Mouse (Mus musculus) hindbrain, postnatal 0 days (tissue): ENCODE data around the gene Eml2. TPM values are rescaled to one million over a fixed set of nuclear protein-coding genes. Genes with fewer than 3 reads are reported as not detected.

ENCODE experiments used
- ATAC-seq: fragments of 200-750 bp; cut with Nextera tagmentation; 2 replicates; pipeline ENCODE4 v1.8.0; 2017; ENCODE audit warnings: mild to moderate bottlenecking, moderate TSS enrichment, moderate library complexity
- DNase-seq: peaks from one replicate; pipeline ENCODE4 v3.0.0-alpha.2; 2015; ENCODE audit warnings: low spot score
- H3K27ac ChIP-seq: fragments of 300-500 bp; sonication (generic); 2 replicates; pipeline ENCODE4 v1.5.1; 2014; ENCODE audit warnings: mild to moderate bottlenecking
- H3K27me3 ChIP-seq: fragments of 300-500 bp; sonication (generic); 2 replicates; pipeline ENCODE4 v1.6.1; 2014; ENCODE audit warnings: low read length, mixed read lengths; ENCODE audit not compliant: insufficient read depth
- H3K36me3 ChIP-seq: fragments of 300-500 bp; sonication (generic); 2 replicates; pipeline ENCODE4 v1.6.1; 2014; ENCODE audit warnings: low read length, mixed read lengths; ENCODE audit not compliant: insufficient read depth
- H3K4me1 ChIP-seq: fragments of 300-500 bp; sonication (generic); 2 replicates; pipeline ENCODE4 v1.6.1; 2014; ENCODE audit warnings: antibody characterized with exemption, low read length, mixed read lengths; ENCODE audit not compliant: insufficient read depth
- H3K4me2 ChIP-seq: fragments of 300-500 bp; sonication (generic); 2 replicates; pipeline ENCODE4 v1.6.1; 2014; ENCODE audit warnings: low read depth, mild to moderate bottlenecking, low read length, moderate library complexity, mixed read lengths
- H3K4me3 ChIP-seq: fragments of 300-500 bp; sonication (generic); 2 replicates; pipeline ENCODE4 v1.5.1; 2014; ENCODE audit warnings: low read length
- H3K9ac ChIP-seq: fragments of 300-500 bp; sonication (generic); replicated peaks from 2 replicates; pipeline ENCODE4 v1.6.1; 2014; ENCODE audit warnings: mild to moderate bottlenecking, low read length, moderate library complexity, mixed read lengths
- H3K9me3 ChIP-seq: fragments of 300-500 bp; sonication (generic); 2 replicates; pipeline ENCODE4 v1.6.1; 2016; ENCODE audit warnings: low read length, mixed read lengths
- CTCF ChIP-seq: IDR thresholded peaks from 2 replicates; pipeline ENCODE4 v1.5.1; 2016; ENCODE audit warnings: antibody characterized with exemption, control low read depth, low read depth
- WGBS: fragments of 180-500 bp; shearing (Covaris S2); extraction: QIAGEN DNeasy Blood & Tissue Kit; methylation state at CpG from one replicate; pipeline ENCODE4 v1.1.7; 2014; 5-methylcytosine and 5-hydroxymethylcytosine counted together
- polyA plus RNA-seq: library from polyadenylated mRNA; unstranded; fragments of >200 nt; fragmentation: Nextera tagmentation; extraction: Ambion mirVana; gene quantifications from 2 replicates; pipeline ENCODE4 v1.2.1, GENCODE M21; 2015
- total RNA-seq: library from RNA; depleted of rRNA; stranded (reverse); fragments of >200 nt; gene quantifications from 2 replicates; pipeline ENCODE4 v1.2.3, GENCODE M21; 2014

The Eml2 gene
- total and polyA plus RNA-seq, 2 experiments from 2014 or later = 18.9 to 103 TPM

- ATAC-seq (no peak), DNase-seq (no peak)
- Histone ChIP-seq H3K4me2 (peak overlapping the region; percentile 63), H3K36me3 (peaks cover 6% of the 10 kb centered on the region; the same call in 1 of the 2 replicates), H3K27me3 (0 out of 2 replicates have a peak, but pooled peaks cover 5% of the 10 kb centered on the region), H3K27ac (no peak overlapping the region), H3K9ac (0 out of 2 replicates have a peak overlapping the region, but pooled peaks have one; percentile 1), H3K9me3 (no peaks in the 10 kb centered on the region), H3K4me1 (peaks cover 5% of the 10 kb centered on the region; the same call in 1 of the 2 replicates), H3K4me3 (peak overlapping the region; percentile 63)
- 10% methylated on average over 17 of the region's 18 CpGs for WGBS
- TF ChIP-seq CTCF = no peak
Measured at GRCm38 (mm10) chr7:19178035-19178434, 1.8 kb downstream of the Eml2 start.

- peak; percentile 87 for TF ChIP-seq CTCF
- Histone ChIP-seq H3K9me3 (no peaks in the 10 kb centered on the region), H3K9ac (peak overlapping the region; percentile 1; the same call in 1 of the 2 replicates), H3K4me3 (peak overlapping the region; percentile 63), H3K4me1 (peaks cover 5% of the 10 kb centered on the region; the same call in 1 of the 2 replicates), H3K27me3 (0 out of 2 replicates have a peak, but pooled peaks cover 5% of the 10 kb centered on the region), H3K4me2 (peak overlapping the region; percentile 63), H3K36me3 (peaks cover 6% of the 10 kb centered on the region; the same call in 1 of the 2 replicates), H3K27ac (no peak overlapping the region)
- peak; percentile 81 for DNase-seq
- no peak for ATAC-seq
- WGBS = 6% methylated on average over 27 of the region's 27 CpGs
Measured at GRCm38 (mm10) chr7:19178443-19179092, 2.3 kb downstream of the Eml2 start.

GRCm38 (mm10) chr7:19179173-19179572 lies 3.0 kb downstream of the Eml2 start:
- ATAC-seq = no peak
- peaks cover 6% of the 10 kb centered on the region; the same call in 1 of the 2 replicates for H3K36me3 ChIP-seq

GRCm38 (mm10) chr7:19179936-19180335 lies 3.7 kb downstream of the Eml2 start:
- Histone ChIP-seq H3K27me3 (0 out of 2 replicates have a peak, but pooled peaks cover 5% of the 10 kb centered on the region), H3K4me3 (peak overlapping the region; percentile 63; the same call in 1 of the 2 replicates), H3K27ac (no peak overlapping the region), H3K9ac (peak overlapping the region; percentile 21; the same call in 1 of the 2 replicates), H3K36me3 (peaks cover 6% of the 10 kb centered on the region; the same call in 1 of the 2 replicates), H3K4me1 (peaks cover 10% of the 10 kb centered on the region; the same call in 1 of the 2 replicates), H3K4me2 (no peak overlapping the region), H3K9me3 (no peaks in the 10 kb centered on the region)
- no peak for DNase-seq
- no peak for TF ChIP-seq CTCF
- no peak for ATAC-seq
- WGBS = 48% methylated on average over 6 of the region's 6 CpGs

More at GRCm38 (mm10) chr7:19179173-19179572, 3.0 kb downstream of the Eml2 start:
- H3K27me3 ChIP-seq = 0 out of 2 replicates have a peak, but pooled peaks cover 5% of the 10 kb centered on the region
- H3K4me2 ChIP-seq = peak overlapping the region; percentile 63
- H3K4me3 ChIP-seq = peak overlapping the region; percentile 63
- 2% methylated on average over 32 of the region's 32 CpGs for WGBS
- H3K9me3 ChIP-seq = no peaks in the 10 kb centered on the region
- peaks cover 5% of the 10 kb centered on the region; the same call in 1 of the 2 replicates for H3K4me1 ChIP-seq
- peak; percentile 77 for TF ChIP-seq CTCF
- H3K27ac ChIP-seq = no peak overlapping the region
- DNase-seq = peak; percentile 88
- peak overlapping the region; percentile 21; the same call in 1 of the 2 replicates for H3K9ac ChIP-seq

GRCm38 (mm10) chr7:19180862-19181429 lies 4.7 kb downstream of the Eml2 start:
- Histone ChIP-seq H3K9me3 (no peaks in the 10 kb centered on the region), H3K27me3 (0 out of 2 replicates have a peak, but pooled peaks cover 5% of the 10 kb centered on the region), H3K4me2 (peak overlapping the region; percentile 54), H3K36me3 (peaks cover 6% of the 10 kb centered on the region; the same call in 1 of the 2 replicates), H3K9ac (peak overlapping the region; percentile 25; the same call in 1 of the 2 replicates), H3K4me1 (peaks cover 10% of the 10 kb centered on the region; the same call in 1 of the 2 replicates), H3K4me3 (peak overlapping the region; percentile 29), H3K27ac (no peak overlapping the region)
- DNase-seq (no peak), ATAC-seq (no peak)
- no peak for TF ChIP-seq CTCF
- WGBS = 7% methylated on average over 26 of the region's 27 CpGs

- 53% methylated on average over 2 of the region's 2 CpGs for WGBS
- H3K4me1 ChIP-seq = peaks cover 9% of the 10 kb centered on the region; the same call in 1 of the 2 replicates
- H3K36me3 ChIP-seq = peaks cover 10% of the 10 kb centered on the region; the same call in 1 of the 2 replicates
- H3K27ac ChIP-seq = peak overlapping the region; percentile 54; the same call in 1 of the 2 replicates
- H3K9me3 ChIP-seq = no peaks in the 10 kb centered on the region
- no peak for DNase-seq
- no peak overlapping the region for H3K4me3 ChIP-seq
- H3K4me2 ChIP-seq = no peak overlapping the region
- 0 out of 2 replicates have a peak overlapping the region, but pooled peaks have one; percentile 3 for H3K9ac ChIP-seq
- no peak for ATAC-seq
- H3K27me3 ChIP-seq = 0 out of 2 replicates have a peak, but pooled peaks cover 5% of the 10 kb centered on the region
- no peak for TF ChIP-seq CTCF
Measured at GRCm38 (mm10) chr7:19184250-19184649, 8.0 kb downstream of the Eml2 start.
